Mouse (Mus musculus) heart, embryonic 12.5 days (tissue): ENCODE data around the gene Unc5c. TPM values are rescaled to one million over a fixed set of nuclear protein-coding genes. Genes with fewer than 3 reads are reported as not detected.

Experiments
- ATAC-seq: fragments of 200-750 bp; cut with Nextera tagmentation; 2 replicates; pipeline ENCODE4 v1.8.0; 2017; ENCODE audit warnings: moderate TSS enrichment, moderate library complexity; ENCODE audit not compliant: insufficient number of reproducible peaks, low FRiP score
- H3K27ac ChIP-seq: fragments of 300-500 bp; sonication (generic); 2 replicates; pipeline ENCODE4 v1.5.1; 2016; ENCODE audit warnings: mild to moderate bottlenecking, moderate library complexity; ENCODE audit not compliant: poor library complexity, severe bottlenecking
- H3K27me3 ChIP-seq: fragments of 300-500 bp; sonication (generic); replicated peaks from 2 replicates; pipeline ENCODE4 v1.6.1; 2016; ENCODE audit warnings: mild to moderate bottlenecking, moderate library complexity
- H3K36me3 ChIP-seq: fragments of 300-500 bp; sonication (generic); 2 replicates; pipeline ENCODE4 v1.6.1; 2016; ENCODE audit warnings: mild to moderate bottlenecking, moderate library complexity
- H3K4me1 ChIP-seq: fragments of 300-500 bp; sonication (generic); replicated peaks from 2 replicates; pipeline ENCODE4 v1.6.1; 2016; ENCODE audit warnings: mild to moderate bottlenecking
- H3K4me2 ChIP-seq: fragments of 300-500 bp; sonication (generic); 2 replicates; pipeline ENCODE4 v1.6.1; 2016; ENCODE audit warnings: mild to moderate bottlenecking, moderate library complexity
- H3K4me3 ChIP-seq: fragments of 300-500 bp; sonication (generic); 2 replicates; pipeline ENCODE4 v1.5.1; 2016; ENCODE audit warnings: mild to moderate bottlenecking
- H3K9ac ChIP-seq: fragments of 300-500 bp; sonication (generic); 2 replicates; pipeline ENCODE4 v1.6.1; 2016; ENCODE audit warnings: mild to moderate bottlenecking, moderate library complexity
- H3K9me3 ChIP-seq: fragments of 300-500 bp; sonication (generic); replicated peaks from 2 replicates; pipeline ENCODE4 v1.6.1; 2016; ENCODE audit warnings: mild to moderate bottlenecking, moderate library complexity
- WGBS: fragments of 180-500 bp; shearing (Covaris S2); methylation state at CpG from one replicate; pipeline ENCODE4 v1.1.7; 2016; 5-methylcytosine and 5-hydroxymethylcytosine counted together
- polyA plus RNA-seq: library from polyadenylated mRNA; unstranded; fragments of >200 nt; fragmentation: Nextera tagmentation; extraction: Ambion mirVana; gene quantifications from 2 replicates; pipeline ENCODE4 v1.2.1, GENCODE M21; 2016

The Unc5c gene
- 5.6 and 7.4 TPM in 2 replicates for polyA plus RNA-seq

DNA sequence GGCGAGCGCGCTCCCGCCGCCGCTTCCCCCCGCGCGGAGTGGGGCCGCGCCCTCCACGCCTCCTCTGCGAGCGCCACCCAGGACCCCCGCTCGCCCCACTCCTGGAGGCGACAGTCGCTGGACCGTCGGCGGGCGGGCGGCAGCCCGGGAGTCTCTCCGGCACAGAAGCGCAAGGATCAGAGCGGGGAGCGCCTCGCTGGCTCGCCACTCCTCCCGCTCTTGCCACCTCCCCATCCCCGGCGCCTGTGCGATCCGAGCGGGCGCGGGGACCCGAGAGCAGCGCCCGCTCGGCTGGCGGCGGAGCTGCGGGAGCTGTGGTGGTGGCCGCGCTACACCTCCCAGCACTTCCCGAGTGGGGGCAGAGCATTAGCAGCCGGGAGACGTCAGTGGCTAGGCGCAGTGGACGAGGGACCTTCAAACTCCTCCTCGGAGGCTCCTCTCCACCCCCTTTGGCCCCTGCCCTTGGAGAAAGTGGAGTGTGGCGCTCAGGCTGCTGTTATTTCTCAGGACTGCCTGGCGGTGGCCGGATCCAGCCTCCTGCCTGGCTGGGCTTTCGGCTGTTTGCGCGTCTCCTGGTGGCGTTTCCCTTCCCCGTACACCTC is at the start of gene Unc5c:
Unc5c (plus strand) TSS at position 113 of the 602 bp plus-strand sequence.
- whole genome bisulfite sequencing, result 0% methylated on average over 61 of the region's 61 CpGs
- H3K36me3 ChIP-seq, result no peaks in the 10 kb centered on the region
- peak within 1 kb of the TSS; percentile 72 for H3K4me3 ChIP-seq
- H3K9me3 ChIP-seq, result no peaks in the 10 kb centered on the region
- H3K4me1 ChIP-seq, result peaks cover 12% of the 10 kb centered on the region
- H3K27ac ChIP-seq, result peak within 1 kb of the TSS; percentile 68
- H3K27me3 ChIP-seq, result peaks cover 15% of the 10 kb centered on the region; the same call in 1 of the 2 replicates
- peak; percentile 86 for ATAC-seq
- H3K4me2 ChIP-seq, result peak within 1 kb of the TSS; percentile 88
- peak within 1 kb of the TSS; percentile 65 for H3K9ac ChIP-seq

DNA sequence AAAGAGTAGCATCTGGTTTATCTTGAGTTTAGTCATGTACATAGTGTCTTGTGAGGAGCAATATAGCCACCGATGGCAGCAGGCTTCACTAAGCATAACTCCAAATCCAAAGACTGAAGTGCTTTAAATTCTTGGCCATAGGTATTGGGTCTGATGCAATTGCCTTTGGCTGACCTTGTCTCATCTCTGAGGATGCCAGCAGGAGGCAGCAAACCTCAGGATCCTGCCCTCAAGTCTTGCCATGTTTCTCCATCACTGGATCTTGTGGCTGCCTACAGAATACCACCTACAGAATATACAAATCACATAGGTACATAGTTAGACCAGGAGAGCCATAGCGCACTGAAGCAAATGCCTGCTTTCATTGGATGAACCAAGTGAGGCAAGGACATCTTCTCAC is 7.5 kb upstream of the Unc5c start:
- WGBS, result 82% methylated on average over 2 of the region's 2 CpGs
- no peak overlapping the region for H3K9ac ChIP-seq
- 0 out of 2 replicates have a peak, but pooled peaks cover 5% of the 10 kb centered on the region for H3K27me3 ChIP-seq
- no peak overlapping the region for H3K27ac ChIP-seq
- H3K4me2 ChIP-seq, result no peak overlapping the region
- H3K9me3 ChIP-seq, result no peaks in the 10 kb centered on the region
- H3K4me1 ChIP-seq, result no peaks in the 10 kb centered on the region
- H3K4me3 ChIP-seq, result no peak overlapping the region
- no peak for ATAC-seq
- no peaks in the 10 kb centered on the region for H3K36me3 ChIP-seq

DNA sequence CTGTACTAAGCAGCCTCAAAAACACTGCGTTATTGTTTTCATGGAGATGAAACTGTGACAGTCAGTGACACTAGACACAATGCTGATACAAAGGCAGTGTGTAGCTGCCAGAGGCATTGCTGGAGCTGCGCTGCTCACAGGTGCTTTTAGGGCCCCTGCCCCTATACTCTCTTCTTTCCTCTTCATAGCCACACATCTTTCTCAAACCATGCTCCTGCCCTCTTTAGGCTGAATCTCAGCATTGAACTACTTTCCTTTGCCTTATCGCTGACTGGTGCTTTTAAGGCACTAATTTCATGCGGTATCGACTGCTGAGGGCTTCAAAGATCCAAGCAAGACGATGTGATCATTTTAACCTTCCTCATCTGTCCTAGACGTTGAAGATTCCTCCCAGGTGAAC is 2.5 kb upstream of the Unc5c start:
- H3K36me3 ChIP-seq, result no peaks in the 10 kb centered on the region
- H3K4me2 ChIP-seq, result no peak overlapping the region
- peaks cover 7% of the 10 kb centered on the region for H3K4me1 ChIP-seq
- peaks cover 15% of the 10 kb centered on the region; the same call in 1 of the 2 replicates for H3K27me3 ChIP-seq
- no peak overlapping the region for H3K4me3 ChIP-seq
- WGBS, result 54% methylated on average over 7 of the region's 7 CpGs
- H3K9me3 ChIP-seq, result no peaks in the 10 kb centered on the region
- H3K9ac ChIP-seq, result no peak overlapping the region
- no peak for ATAC-seq
- no peak overlapping the region for H3K27ac ChIP-seq

DNA sequence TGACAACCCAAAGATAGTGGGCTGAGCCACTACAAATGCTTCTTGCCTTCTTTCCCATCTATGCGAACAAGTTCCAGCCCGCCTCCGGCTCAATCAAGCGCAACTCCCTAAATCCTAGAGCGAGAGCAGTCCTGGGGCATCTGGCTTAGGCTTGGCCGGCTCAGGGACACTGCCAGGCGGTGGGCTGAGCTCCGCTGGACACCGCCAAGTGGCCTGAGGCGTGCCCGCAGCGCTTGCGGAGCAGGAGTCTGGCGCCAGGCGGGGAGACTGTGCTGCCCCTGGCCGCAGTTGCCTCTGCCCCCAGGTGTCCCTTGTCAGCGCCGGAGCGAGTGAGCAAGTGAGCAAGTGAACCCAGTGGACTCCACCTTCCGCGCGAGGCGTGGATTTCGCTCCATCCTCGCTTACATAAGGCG is 319 bp upstream of the Unc5c start:
- Histone ChIP-seq H3K9ac (peak overlapping the region; percentile 65), H3K27me3 (peaks cover 15% of the 10 kb centered on the region; the same call in 1 of the 2 replicates), H3K9me3 (no peaks in the 10 kb centered on the region), H3K27ac (peak overlapping the region; percentile 68), H3K36me3 (no peaks in the 10 kb centered on the region), H3K4me3 (peak overlapping the region; percentile 72), H3K4me2 (peak overlapping the region; percentile 88), H3K4me1 (peaks cover 12% of the 10 kb centered on the region)
- WGBS, result under 1% methylated on average over 26 of the region's 26 CpGs
- ATAC-seq, result peak; percentile 52

DNA sequence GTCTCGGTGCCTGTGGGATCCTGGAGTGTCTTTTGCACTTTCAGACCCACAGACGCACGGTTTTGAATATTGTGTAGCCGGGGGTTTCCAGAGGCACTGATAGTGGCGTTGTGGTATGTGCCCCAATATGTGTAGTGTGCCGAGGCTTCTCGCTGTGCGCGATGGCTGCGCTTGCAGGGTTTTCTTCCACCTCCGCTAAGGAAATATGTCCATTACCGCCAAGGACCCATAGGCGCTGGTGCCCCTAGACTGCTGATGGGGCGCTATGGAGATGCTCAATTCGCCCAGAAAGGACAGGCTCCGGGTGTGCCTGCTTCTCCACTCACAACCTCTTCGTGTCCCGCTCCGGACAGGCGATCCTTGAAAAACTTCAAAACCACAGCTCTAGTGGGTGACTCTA is 1.0 kb downstream of the Unc5c start:
- Histone ChIP-seq H3K36me3 (no peaks in the 10 kb centered on the region), H3K4me2 (peak overlapping the region; percentile 88), H3K27ac (peak overlapping the region; percentile 68), H3K9me3 (no peaks in the 10 kb centered on the region), H3K4me3 (peak overlapping the region; percentile 72), H3K4me1 (peaks cover 12% of the 10 kb centered on the region), H3K9ac (peak overlapping the region; percentile 65), H3K27me3 (peaks cover 15% of the 10 kb centered on the region; the same call in 1 of the 2 replicates)
- no peak for ATAC-seq
- under 1% methylated on average over 20 of the region's 20 CpGs for WGBS

DNA sequence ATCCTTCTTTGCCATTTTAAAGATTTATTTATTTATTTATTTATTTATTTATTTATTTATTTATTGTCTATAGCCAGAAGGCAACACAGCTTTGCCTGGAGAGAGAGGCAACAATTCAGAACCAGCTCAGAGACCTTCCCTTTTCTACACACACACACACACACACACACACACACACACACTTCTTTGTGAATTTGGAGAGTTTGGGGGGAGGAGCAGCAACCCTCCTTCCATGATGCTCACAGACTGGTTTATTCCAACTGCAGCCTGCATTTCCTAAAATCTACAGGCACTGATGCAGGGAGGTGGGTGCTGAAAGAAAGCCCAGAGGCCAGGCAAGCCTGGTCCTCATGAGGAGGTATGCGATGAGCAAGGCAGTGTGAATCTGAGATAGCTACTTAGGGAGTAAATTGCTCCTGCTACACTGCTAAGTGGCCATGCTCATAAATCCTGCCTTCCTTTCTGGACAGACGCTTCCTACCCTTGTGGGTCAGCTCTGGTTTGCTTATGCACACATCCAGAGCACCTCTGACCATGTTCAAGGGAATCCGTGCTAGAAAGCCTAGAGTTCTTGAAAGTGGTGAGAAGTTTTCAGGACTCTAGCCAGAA is 1.8 kb downstream of the Unc5c start:
- WGBS, result 12% methylated on average over 3 of the region's 3 CpGs
- Histone ChIP-seq H3K9ac (peak overlapping the region; percentile 56), H3K9me3 (no peaks in the 10 kb centered on the region), H3K4me1 (peaks cover 12% of the 10 kb centered on the region), H3K4me2 (peak overlapping the region; percentile 88), H3K4me3 (peak overlapping the region; percentile 72), H3K36me3 (no peaks in the 10 kb centered on the region), H3K27me3 (peaks cover 15% of the 10 kb centered on the region; the same call in 1 of the 2 replicates), H3K27ac (no peak overlapping the region; the same call in 1 of the 2 replicates)
- no peak for ATAC-seq

DNA sequence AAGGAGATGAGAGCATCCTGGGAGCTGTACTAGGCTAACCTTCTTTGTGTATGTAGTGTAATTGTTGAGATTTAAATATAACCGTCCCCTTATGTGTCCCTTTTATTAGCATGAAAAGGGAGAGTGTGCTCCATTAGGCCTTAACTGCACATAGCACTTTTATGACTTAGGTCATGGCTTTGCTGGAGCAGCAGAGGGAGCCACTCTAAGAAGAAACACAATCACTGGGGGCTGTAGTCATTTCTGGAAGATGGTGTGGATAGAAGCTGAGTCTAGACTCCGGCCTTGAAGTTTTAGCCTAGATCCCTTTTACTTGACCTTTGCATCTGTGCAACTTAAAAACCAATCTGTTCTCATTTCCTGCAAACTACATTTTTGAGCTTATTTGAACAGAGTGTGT is 4.3 kb downstream of the Unc5c start:
- no peak overlapping the region for H3K4me2 ChIP-seq
- 66% methylated on average over 2 of the region's 2 CpGs for WGBS
- H3K4me3 ChIP-seq, result no peak overlapping the region
- no peak for ATAC-seq
- no peak overlapping the region for H3K9ac ChIP-seq
- H3K27me3 ChIP-seq, result 0 out of 2 replicates have a peak, but pooled peaks cover 4% of the 10 kb centered on the region
- no peaks in the 10 kb centered on the region for H3K9me3 ChIP-seq
- H3K27ac ChIP-seq, result no peak overlapping the region
- peaks cover 15% of the 10 kb centered on the region for H3K4me1 ChIP-seq
- H3K36me3 ChIP-seq, result no peaks in the 10 kb centered on the region

DNA sequence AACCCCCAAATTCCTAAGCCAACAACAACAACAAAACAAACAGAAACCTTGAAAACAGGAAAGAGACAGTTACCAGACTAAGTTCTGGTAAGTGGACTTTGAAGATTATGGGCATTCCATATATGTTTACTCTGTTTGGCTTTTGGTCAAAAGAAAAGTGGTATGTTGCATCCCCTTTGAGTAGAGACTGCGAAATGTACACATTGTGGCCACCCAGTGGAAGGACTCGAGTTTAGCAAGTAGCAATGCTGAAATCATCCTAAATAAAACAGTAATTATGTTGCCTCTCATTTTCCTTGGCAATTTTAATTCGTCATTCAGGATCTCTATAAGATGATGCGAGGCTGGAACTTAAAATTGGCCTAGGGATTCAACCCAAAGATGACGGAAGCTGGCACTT is 8.2 kb downstream of the Unc5c start:
- H3K27ac ChIP-seq, result no peak overlapping the region
- ATAC-seq, result no peak
- 61% methylated on average over 5 of the region's 5 CpGs for WGBS
- no peak overlapping the region for H3K9ac ChIP-seq
- H3K36me3 ChIP-seq, result no peaks in the 10 kb centered on the region
- H3K9me3 ChIP-seq, result no peaks in the 10 kb centered on the region
- no peaks in the 10 kb centered on the region for H3K27me3 ChIP-seq
- no peak overlapping the region for H3K4me3 ChIP-seq
- no peak overlapping the region for H3K4me2 ChIP-seq
- H3K4me1 ChIP-seq, result peaks cover 9% of the 10 kb centered on the region; the same call in 1 of the 2 replicates

DNA sequence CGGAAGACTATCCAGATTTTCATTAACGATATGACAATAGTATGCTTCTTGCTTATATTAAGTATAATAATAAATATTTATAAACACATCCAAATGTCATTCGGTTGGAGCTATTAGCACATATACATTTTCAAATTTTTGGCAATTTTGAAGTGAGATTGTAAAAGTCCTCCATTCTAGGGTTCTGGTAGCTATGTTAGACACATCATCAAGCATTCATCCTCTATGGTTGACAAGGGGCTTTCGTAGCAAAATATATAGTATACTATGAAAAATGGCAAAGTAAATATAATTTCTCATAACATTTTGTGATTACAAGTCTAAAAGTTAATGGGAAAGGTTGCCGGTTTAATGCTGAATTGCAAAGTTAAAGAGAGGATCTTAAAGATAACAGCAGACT is 10.4 kb downstream of the Unc5c start:
- no peak overlapping the region for H3K9ac ChIP-seq
- no peak for ATAC-seq
- no peak overlapping the region for H3K4me2 ChIP-seq
- H3K27me3 ChIP-seq, result no peaks in the 10 kb centered on the region
- 79% methylated on average over 5 of the region's 5 CpGs for WGBS
- no peaks in the 10 kb centered on the region for H3K36me3 ChIP-seq
- no peak overlapping the region for H3K4me3 ChIP-seq
- no peak overlapping the region for H3K27ac ChIP-seq
- H3K9me3 ChIP-seq, result no peaks in the 10 kb centered on the region
- peaks cover 9% of the 10 kb centered on the region; the same call in 1 of the 2 replicates for H3K4me1 ChIP-seq

DNA sequence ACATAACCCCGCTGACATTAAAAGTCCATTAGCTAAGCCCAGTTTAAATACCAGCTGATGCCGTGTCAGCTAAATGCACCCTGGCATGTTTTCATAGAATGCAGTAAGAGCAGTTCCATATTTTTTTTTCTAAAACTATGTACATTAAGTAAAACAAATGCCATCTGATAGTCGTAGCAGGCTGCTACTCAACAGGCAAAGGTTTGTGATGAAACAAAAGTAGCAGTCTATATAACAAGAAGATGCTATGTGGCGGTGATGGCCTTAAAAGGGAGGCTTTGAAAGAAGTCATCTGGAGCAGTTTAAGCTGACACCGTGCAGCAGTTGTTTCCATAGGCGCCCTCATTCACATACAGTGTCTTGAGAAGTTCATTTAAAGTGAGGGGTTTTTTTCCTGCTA is 10.9 kb downstream of the Unc5c start:
- no peak for ATAC-seq

DNA sequence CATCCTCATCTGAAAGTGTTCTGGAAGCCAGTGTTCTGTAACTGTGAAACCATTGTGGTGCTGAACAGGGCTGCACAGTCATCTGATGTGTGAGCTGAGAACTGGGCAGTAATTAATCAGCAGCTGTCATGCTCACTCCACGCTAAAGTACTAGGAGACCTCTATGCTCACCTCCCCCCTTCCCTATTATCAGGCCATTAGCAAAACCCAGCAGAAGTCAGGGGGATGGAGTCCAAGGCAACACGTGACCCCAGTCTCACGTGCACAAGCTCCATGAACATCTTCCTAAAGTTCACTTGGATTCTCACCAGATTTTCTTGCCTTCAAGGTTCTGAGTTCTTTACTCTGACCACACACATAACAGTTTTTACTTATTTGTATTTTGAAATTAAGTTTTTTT is 11.7 kb downstream of the Unc5c start:
- Histone ChIP-seq H3K27ac (no peak overlapping the region), H3K9me3 (no peaks in the 10 kb centered on the region), H3K4me2 (no peak overlapping the region), H3K4me1 (peaks cover 9% of the 10 kb centered on the region; the same call in 1 of the 2 replicates), H3K27me3 (no peaks in the 10 kb centered on the region), H3K4me3 (no peak overlapping the region), H3K9ac (no peak overlapping the region), H3K36me3 (no peaks in the 10 kb centered on the region)
- ATAC-seq, result 0 out of 2 replicates have a peak, but pooled peaks have one; percentile 61
- 19% methylated on average over 3 of the region's 3 CpGs for WGBS

More for the DNA sequence above, 10.9 kb downstream of the Unc5c start:
- Histone ChIP-seq H3K36me3 (no peaks in the 10 kb centered on the region), H3K4me3 (no peak overlapping the region), H3K27ac (no peak overlapping the region), H3K4me2 (0 out of 2 replicates have a peak overlapping the region, but pooled peaks have one; percentile 19), H3K9ac (no peak overlapping the region), H3K4me1 (peaks cover 9% of the 10 kb centered on the region; the same call in 1 of the 2 replicates), H3K9me3 (no peaks in the 10 kb centered on the region), H3K27me3 (no peaks in the 10 kb centered on the region)
- WGBS, result 42% methylated on average over 6 of the region's 6 CpGs
